Mouse (Mus musculus) liver, postnatal 0 days (tissue): ENCODE data around the gene Atf1.

Source experiments
- CTCF ChIP-seq: sonication (generic); IDR thresholded peaks from 2 replicates; pipeline ENCODE4 v1.5.1; 2016; ENCODE audit warnings: antibody characterized with exemption, low read depth
- EP300 ChIP-seq: IDR thresholded peaks from 2 replicates; pipeline ENCODE4 v1.6.1; 2016; ENCODE audit warnings: antibody characterized with exemption, low read depth, mild to moderate bottlenecking

- TF ChIP-seq CTCF (no peak), EP300 (no peak)
Observed at GRCm38 (mm10) chr15:100292326-100292725, 64.7 kb downstream of the Atf1 start.
